Mouse (Mus musculus) lung, embryonic 14.5 days (tissue): ENCODE data around the gene Bbc3. TPM values are rescaled to one million over a fixed set of nuclear protein-coding genes. Genes with fewer than 3 reads are reported as not detected.

ENCODE experiments used
- ATAC-seq: fragments of 200-750 bp; cut with Nextera tagmentation; 2 replicates; pipeline ENCODE4 v1.8.0; 2017; ENCODE audit warnings: mild to moderate bottlenecking, moderate TSS enrichment, moderate library complexity; ENCODE audit not compliant: insufficient read depth
- DNase-seq: peaks from one replicate; pipeline ENCODE4 v3.0.0-alpha.2; 2015
- H3K27ac ChIP-seq: fragments of 300-500 bp; sonication (generic); 2 replicates; pipeline ENCODE4 v1.5.1; 2014; ENCODE audit warnings: low read depth, mild to moderate bottlenecking, moderate library complexity
- H3K27me3 ChIP-seq: fragments of 300-500 bp; sonication (generic); 2 replicates; pipeline ENCODE4 v1.6.1; 2014; ENCODE audit warnings: low read length, control low read depth; ENCODE audit not compliant: insufficient read depth
- H3K36me3 ChIP-seq: fragments of 300-500 bp; sonication (generic); 2 replicates; pipeline ENCODE4 v1.6.1; 2014; ENCODE audit warnings: control low read depth; ENCODE audit not compliant: insufficient read depth
- H3K4me1 ChIP-seq: fragments of 300-500 bp; sonication (generic); 2 replicates; pipeline ENCODE4 v1.6.1; 2014; ENCODE audit warnings: antibody characterized with exemption, control low read depth; ENCODE audit not compliant: insufficient read depth
- H3K4me2 ChIP-seq: fragments of 300-500 bp; sonication (generic); 2 replicates; pipeline ENCODE4 v1.6.1; 2014; ENCODE audit warnings: mild to moderate bottlenecking
- H3K4me3 ChIP-seq: fragments of 300-500 bp; sonication (generic); 2 replicates; pipeline ENCODE4 v1.5.1; 2014; ENCODE audit warnings: low read depth, low read length
- H3K9ac ChIP-seq: fragments of 300-500 bp; sonication (generic); 2 replicates; pipeline ENCODE4 v1.6.1; 2014
- H3K9me3 ChIP-seq: fragments of 300-500 bp; sonication (generic); 2 replicates; pipeline ENCODE4 v1.6.1; 2016; ENCODE audit warnings: low read depth, low read length, control low read depth
- CTCF ChIP-seq: IDR thresholded peaks from 2 replicates; pipeline ENCODE4 v1.5.1; 2016; ENCODE audit warnings: antibody characterized with exemption, low read depth
- WGBS: fragments of 180-500 bp; shearing (Covaris S2); extraction: QIAGEN DNeasy Blood & Tissue Kit; methylation state at CpG from one replicate; pipeline ENCODE4 v1.1.7; 2014; 5-methylcytosine and 5-hydroxymethylcytosine counted together
- polyA plus RNA-seq: library from polyadenylated mRNA; unstranded; fragments of >200 nt; fragmentation: Nextera tagmentation; extraction: Ambion mirVana; gene quantifications from 2 replicates; pipeline ENCODE4 v1.2.1, GENCODE M21; 2014

Bbc3 gene
- polyA plus RNA-seq, 1 experiment from 2014 or later = 6.4 TPM

- no peak overlapping the region for H3K4me2 ChIP-seq
- no peak for TF ChIP-seq CTCF
- no peaks in the 10 kb centered on the region for H3K27me3 ChIP-seq
- no peaks in the 10 kb centered on the region for H3K9me3 ChIP-seq
- H3K36me3 ChIP-seq = peaks cover 34% of the 10 kb centered on the region
- 73% methylated on average over 7 of the region's 7 CpGs for WGBS
- H3K9ac ChIP-seq = no peak overlapping the region
- H3K4me3 ChIP-seq = no peak overlapping the region
- no peak overlapping the region for H3K27ac ChIP-seq
- DNase-seq (peak; percentile 40), ATAC-seq (no peak; the same call in 1 of the 2 replicates)
- no peaks in the 10 kb centered on the region for H3K4me1 ChIP-seq
Measured at GRCm38 (mm10) chr7:16324661-16325060, 16.5 kb downstream of the Bbc3 start.

- 21% methylated on average over 8 of the region's 8 CpGs for WGBS
- Histone ChIP-seq H3K27me3 (no peaks in the 10 kb centered on the region), H3K9ac (no peak overlapping the region; the same call in 1 of the 2 replicates), H3K36me3 (peaks cover 48% of the 10 kb centered on the region), H3K4me1 (no peaks in the 10 kb centered on the region), H3K4me2 (no peak overlapping the region), H3K9me3 (no peaks in the 10 kb centered on the region), H3K27ac (peak overlapping the region; percentile 34; the same call in 1 of the 2 replicates), H3K4me3 (no peak overlapping the region)
- DNase-seq (peak; percentile 88), ATAC-seq (peak; percentile 69)
- peak; percentile 76 for TF ChIP-seq CTCF
Measured at GRCm38 (mm10) chr7:16325920-16326606, 17.9 kb downstream of the Bbc3 start.

- no peak overlapping the region for H3K9ac ChIP-seq
- 93% methylated on average over 2 of the region's 2 CpGs for WGBS
- ATAC-seq = no peak
- H3K27me3 ChIP-seq = no peaks in the 10 kb centered on the region
- no peaks in the 10 kb centered on the region for H3K9me3 ChIP-seq
- H3K27ac ChIP-seq = no peak overlapping the region
- H3K4me3 ChIP-seq = no peak overlapping the region
- no peaks in the 10 kb centered on the region for H3K4me1 ChIP-seq
- H3K4me2 ChIP-seq = no peak overlapping the region
- TF ChIP-seq CTCF = no peak
- DNase-seq = no peak
- peaks cover 51% of the 10 kb centered on the region for H3K36me3 ChIP-seq
Measured at GRCm38 (mm10) chr7:16326607-16326971, 18.4 kb downstream of the Bbc3 start.

- Histone ChIP-seq H3K4me1 (no peaks in the 10 kb centered on the region), H3K27ac (no peak overlapping the region), H3K27me3 (no peaks in the 10 kb centered on the region), H3K4me2 (no peak overlapping the region), H3K4me3 (no peak overlapping the region), H3K9me3 (no peaks in the 10 kb centered on the region), H3K36me3 (peaks cover 74% of the 10 kb centered on the region), H3K9ac (no peak overlapping the region)
- ATAC-seq (no peak), DNase-seq (no peak)
- 73% methylated on average over 3 of the region's 3 CpGs for WGBS
- no peak for TF ChIP-seq CTCF
Measured at GRCm38 (mm10) chr7:16329146-16329545, 21.0 kb downstream of the Bbc3 start.

- no peak overlapping the region for H3K27ac ChIP-seq
- H3K9me3 ChIP-seq = no peaks in the 10 kb centered on the region
- H3K4me2 ChIP-seq = no peak overlapping the region
- H3K27me3 ChIP-seq = no peaks in the 10 kb centered on the region
- 0 out of 2 replicates have a peak, but pooled peaks have one; percentile 33 for TF ChIP-seq CTCF
- no peaks in the 10 kb centered on the region for H3K4me1 ChIP-seq
- H3K9ac ChIP-seq = no peak overlapping the region
- H3K36me3 ChIP-seq = peaks cover 91% of the 10 kb centered on the region
- peak; percentile 25 for DNase-seq
- no peak overlapping the region for H3K4me3 ChIP-seq
- WGBS = 72% methylated on average over 2 of the region's 2 CpGs
- ATAC-seq = no peak
Measured at GRCm38 (mm10) chr7:16337733-16338132, 29.5 kb downstream of the Bbc3 start.

GRCm38 (mm10) chr7:16344598-16344997 is 36.4 kb downstream of the Bbc3 start:
- Histone ChIP-seq H3K4me1 (no peaks in the 10 kb centered on the region), H3K36me3 (peaks cover 76% of the 10 kb centered on the region), H3K9me3 (no peaks in the 10 kb centered on the region), H3K4me3 (no peak overlapping the region), H3K9ac (no peak overlapping the region), H3K27me3 (no peaks in the 10 kb centered on the region), H3K27ac (no peak overlapping the region), H3K4me2 (no peak overlapping the region)
- ATAC-seq (no peak), DNase-seq (no peak)
- TF ChIP-seq CTCF = no peak
- WGBS = 76% methylated on average over 3 of the region's 3 CpGs

- Histone ChIP-seq H3K9ac (no peak overlapping the region), H3K36me3 (peaks cover 76% of the 10 kb centered on the region), H3K4me1 (no peaks in the 10 kb centered on the region), H3K4me3 (no peak overlapping the region), H3K4me2 (no peak overlapping the region), H3K27me3 (no peaks in the 10 kb centered on the region), H3K27ac (no peak overlapping the region), H3K9me3 (no peaks in the 10 kb centered on the region)
- no peak for ATAC-seq
- 87% methylated on average over 4 of the region's 4 CpGs for WGBS
- DNase-seq = no peak
- no peak for TF ChIP-seq CTCF
Measured at GRCm38 (mm10) chr7:16345297-16345696, 37.1 kb downstream of the Bbc3 start.
